Mouse (Mus musculus) T-helper 17 cell (primary cell): ENCODE measurements around the gene Blm.

Experiments
- in situ Hi-C, 2 experiments: fragments of 300-600 bp; cut with MboI, MseI; formaldehyde crosslinking; loops; 1 replicate in 1 of 2; 2 replicates in 1 of 2; pipeline ENCODE4 v1.15.1; 2025; ENCODE audit warnings: high pct_unique_total_duplicates in 2 of 2

Gene Blm

DNA sequence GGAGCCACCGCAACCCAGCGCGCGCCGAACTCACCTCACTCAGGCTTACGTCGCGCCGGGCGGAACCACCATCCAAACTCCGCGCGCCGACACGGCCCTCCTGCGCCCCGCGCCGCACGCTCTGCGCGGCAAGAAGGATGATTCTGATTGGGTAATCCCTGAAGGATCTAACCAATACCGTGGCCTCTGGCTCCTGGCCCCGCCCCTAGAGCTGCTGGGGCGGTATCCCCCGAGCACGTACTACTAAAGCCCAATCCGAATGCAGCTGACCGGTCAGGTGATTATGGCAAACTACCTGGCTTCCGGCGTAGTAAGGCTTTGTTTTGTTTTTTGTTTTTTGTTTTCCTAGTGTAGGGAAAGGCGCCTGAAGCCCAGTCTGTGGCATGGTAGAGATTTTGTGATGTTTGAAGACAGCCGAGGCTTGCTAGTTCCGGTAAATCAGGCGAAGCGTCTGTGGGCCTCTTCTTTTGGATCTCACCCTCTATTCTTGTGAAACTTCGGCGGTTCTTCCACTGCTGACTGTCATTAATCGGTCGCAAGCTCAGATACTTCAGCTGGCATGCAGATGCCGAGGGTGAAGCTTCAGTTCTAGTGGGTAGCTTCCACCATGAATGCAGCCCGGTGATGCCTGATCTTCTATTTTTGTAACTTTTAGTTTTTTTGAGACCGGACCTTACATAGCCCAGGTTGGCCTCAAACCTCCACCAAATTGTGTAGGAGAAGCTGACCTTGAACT is at the start of gene Blm:
Blm (minus strand) TSS at position 111 of the 736 bp plus-strand sequence.
- in situ Hi-C loops, result no loop called here

GRCm38 (mm10) chr7:80583981-80584380 is 49.1 kb upstream of the Blm start:
- in situ Hi-C loops, result no loop called here

DNA sequence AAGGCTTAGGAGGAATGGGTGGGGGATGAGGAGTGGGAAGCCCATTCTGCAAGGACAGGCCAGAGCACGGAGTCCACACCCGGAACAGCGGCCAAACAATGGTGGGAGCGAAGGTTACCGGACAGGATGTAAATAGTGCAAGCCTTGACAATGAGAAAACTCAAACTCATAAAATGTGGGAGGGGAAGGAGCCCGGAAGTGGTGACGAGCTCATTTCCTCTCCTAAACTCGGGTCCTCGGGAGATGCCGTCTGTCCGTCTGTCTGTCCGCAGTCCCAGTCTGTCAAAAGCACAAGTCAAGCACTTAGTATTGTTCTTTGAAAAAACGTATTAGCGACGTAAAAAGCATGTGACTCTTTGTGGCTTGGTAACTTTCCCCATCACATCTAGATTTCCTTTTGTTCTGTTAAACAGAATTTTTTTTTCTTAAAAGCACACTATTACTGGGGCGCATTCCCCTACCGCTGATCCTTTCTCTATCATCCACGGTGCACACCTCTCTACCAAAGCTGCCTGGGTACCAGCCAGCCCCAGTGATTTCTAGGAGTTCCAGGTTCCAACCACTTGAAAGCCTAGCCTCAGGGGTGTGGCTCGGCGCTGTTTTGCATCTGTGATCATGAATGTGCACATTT is 48.0 kb upstream of the Blm start:
- in situ Hi-C loops, result no loop called here

- in situ Hi-C loops, result no loop called here
Measured at GRCm38 (mm10) chr7:80580368-80580767, 45.4 kb upstream of the Blm start.

- in situ Hi-C loops, result no loop called here
Measured at GRCm38 (mm10) chr7:80577417-80577980, 42.6 kb upstream of the Blm start.

DNA sequence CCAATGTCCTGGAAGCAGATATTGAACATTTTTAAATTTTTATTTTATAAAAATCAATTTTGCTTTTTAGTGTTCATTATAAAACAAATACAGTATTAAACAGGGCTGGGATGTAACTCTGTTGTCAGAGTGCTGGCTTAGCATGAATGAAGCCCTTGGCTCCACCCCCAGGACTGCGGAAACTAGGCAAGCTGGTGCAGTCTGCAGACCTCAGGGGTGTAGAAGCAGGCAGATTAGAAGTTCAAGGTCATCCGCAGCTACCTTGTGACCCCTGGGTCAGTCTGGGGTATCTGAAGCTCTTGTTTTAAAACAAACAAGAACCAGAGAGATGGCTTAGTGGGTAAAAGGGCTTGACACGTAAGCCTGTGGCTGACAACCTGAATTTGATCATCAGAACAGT is 41.7 kb upstream of the Blm start:
- in situ Hi-C loops, result no loop called here

- in situ Hi-C loops, result no loop called here
Measured at GRCm38 (mm10) chr7:80575750-80576149, 40.8 kb upstream of the Blm start.

DNA sequence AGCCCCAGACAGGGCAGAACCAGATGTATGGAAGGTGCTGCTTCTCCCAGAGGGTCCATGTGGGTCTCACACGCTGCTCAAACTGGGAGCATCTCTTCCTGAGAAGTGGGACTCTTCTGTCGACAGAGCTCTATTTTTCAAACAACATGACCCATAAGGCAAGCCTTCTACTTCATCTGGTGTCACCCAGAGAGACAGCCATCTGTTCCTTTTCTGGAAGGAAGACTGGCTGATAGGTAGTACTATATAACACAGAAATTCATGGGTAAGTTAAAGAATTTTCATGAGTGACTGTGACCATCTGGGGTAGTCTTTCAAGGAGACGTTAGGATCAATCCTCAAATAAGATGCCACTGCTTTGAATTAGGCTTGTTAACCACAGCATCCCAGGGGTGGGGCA is 38.2 kb upstream of the Blm start:
- in situ Hi-C loops, result no loop called here

- in situ Hi-C loops, result no loop called here
Measured at GRCm38 (mm10) chr7:80567982-80568381, 33.1 kb upstream of the Blm start.

GRCm38 (mm10) chr7:80561931-80562330 is 27.0 kb upstream of the Blm start:
- in situ Hi-C loops, result no loop called here

GRCm38 (mm10) chr7:80561271-80561670 is 26.4 kb upstream of the Blm start:
- in situ Hi-C loops, result no loop called here

DNA sequence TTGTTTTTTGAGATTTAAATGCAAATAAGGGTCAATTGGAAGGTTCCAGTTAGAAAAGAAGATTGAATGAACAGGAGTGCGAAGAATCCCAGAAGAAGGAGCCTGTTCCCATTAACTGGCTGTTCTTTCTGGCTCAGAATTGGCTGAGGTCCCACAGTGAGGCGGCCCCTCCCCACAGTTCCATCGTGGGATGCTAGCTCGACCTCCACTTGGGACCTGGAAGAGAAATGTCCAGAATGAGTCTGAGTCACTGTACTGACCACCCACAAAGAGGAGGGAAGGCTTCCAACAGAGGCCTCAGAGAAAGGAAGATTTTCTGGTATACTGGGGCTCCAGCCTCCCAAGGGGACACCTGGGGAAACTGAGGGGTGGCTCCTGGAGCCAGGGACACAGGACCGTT is 23.7 kb upstream of the Blm start:
- in situ Hi-C loops, result no loop called here

DNA sequence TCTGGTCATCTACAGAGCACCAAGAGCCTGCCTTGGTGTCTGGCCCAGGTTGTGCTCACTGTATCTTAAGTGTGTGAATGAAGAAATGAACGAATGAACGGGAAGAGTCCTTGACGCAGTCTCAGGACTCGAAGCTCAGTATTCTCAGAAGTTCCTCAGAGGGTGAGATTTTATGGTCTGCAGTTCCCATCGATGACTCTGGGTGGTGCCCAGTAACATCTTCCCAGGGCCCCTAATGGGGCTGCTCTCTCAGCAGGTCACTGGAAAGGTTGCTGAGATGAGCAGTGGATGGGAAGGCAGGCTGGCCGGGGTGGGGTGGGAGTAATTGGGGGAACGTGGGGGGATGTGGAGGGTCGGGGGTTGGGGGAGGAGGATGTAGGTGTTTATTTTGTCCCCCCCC is 23.2 kb upstream of the Blm start:
- in situ Hi-C loops, result no loop called here

DNA sequence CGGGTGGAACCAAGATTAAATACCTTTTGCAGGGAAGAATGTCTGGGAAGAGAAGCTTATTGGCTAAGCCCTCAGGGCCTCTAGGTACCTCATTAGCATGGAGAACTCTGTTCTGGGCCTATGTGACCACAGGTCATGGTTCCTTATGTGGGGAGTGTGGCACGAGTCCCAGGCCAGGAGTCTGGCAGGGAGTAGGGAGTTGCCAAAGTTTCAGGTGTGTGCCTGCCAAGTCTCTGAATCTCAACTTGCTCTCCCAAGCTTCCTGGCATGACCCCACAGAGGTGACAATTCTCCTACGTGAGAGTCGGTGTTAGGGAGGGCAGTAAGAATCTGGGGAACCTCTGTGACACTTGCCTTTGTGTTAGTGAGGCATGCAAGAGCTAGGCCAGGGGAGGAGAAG is 22.2 kb upstream of the Blm start:
- in situ Hi-C loops, result no loop called here

- in situ Hi-C loops, result no loop called here
Measured at GRCm38 (mm10) chr7:80556166-80556565, 21.2 kb upstream of the Blm start.

DNA sequence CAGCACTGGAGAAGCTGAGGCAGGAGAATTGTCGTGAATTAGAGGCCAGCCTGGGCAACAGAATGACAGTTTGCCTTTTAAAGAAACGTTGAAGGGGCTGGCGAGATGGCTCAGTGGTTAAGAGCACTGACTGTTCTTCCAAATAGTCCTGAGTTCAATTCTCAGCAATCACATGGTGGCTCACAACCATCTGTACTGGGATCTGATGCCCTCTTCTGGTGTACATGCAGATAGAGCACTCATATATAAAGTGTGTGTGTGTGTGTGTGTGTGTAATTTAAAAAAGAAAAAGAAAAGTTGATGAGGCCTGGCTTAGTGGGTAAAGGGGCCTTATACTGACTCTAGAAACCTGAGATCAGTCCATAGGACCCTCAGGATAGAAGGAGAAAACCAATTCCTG is 20.2 kb upstream of the Blm start:
- in situ Hi-C loops, result no loop called here

DNA sequence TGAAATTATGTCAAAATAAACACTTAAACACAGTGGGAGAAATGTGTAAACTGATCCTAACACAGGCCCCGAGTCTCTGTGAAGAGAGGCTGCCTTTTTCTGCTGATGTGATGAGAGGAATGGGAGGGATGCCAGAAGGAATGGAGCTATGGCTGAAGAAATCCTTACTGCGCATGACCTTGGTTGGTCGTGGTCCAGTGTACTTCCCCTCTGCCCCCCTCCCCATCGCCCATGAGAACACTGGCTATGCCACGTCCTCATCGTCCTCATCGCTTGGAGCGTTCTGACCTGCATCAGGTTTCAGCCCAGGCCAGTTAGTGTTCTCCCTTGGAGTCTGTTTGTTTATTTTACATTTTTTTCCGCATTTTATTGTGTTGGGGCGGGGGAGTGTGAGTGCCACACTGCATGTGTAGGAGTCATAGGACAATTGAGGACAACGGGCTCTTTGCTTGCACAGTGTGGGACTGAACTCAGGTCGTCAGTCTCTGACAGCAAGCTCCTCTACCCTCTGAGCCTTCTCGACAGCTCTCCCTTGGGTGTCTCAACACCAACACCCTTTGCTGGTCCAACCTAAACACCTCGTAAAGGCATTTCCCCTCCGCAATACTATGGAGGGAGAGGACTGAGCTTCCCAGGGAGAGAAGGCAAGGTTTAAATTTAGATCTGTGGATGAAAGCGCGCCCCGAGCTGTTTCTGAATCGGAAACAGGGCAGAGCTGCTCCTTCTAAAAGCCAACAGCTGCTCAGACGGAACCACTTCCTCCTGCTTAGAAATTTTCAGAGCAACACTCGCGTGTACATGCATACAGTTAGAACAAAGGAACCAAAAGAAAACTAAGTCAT is 19.5 kb upstream of the Blm start:
- in situ Hi-C loops, result no loop called here

DNA sequence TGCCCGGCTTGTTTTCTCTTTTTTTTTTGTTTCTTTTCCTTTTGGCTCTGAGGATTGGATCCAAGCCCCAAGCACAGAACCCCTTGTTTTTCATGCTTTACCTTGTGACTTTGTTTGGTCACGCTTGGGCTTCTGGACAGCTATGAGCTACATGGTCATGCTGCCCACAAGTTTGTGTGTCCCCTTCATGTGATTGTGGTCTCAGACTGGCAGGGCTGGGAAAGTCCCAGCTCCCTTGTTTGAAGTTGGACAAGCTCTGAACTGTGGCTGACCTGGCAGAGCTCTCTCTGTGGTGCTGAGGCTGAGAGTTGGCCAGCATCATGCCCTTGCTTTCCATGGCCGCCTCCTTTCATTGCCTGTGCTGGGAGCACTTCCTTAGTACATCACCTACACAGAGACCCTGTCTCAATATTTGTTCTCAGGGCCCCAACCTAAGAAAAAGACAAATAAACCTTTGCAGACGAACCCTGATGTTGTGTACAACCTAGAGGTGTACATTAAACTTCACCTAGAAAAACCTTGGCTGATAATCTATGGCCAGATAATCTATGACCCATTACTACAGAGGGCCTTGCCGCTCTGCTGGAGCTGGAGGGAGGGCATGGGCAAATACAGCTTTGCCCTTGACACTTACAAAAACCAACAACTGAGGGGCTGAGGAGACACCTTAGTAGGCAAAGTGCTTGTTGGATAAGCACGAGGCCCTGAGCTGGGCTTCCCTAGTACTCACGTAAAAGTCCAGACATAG is 13.8 kb upstream of the Blm start:
- in situ Hi-C loops, result loop anchor here in 1 of 2 experiments (5.0 kb wide), 1 partner anchor 166 kb away; no protein-coding TSS in a partner anchor

DNA sequence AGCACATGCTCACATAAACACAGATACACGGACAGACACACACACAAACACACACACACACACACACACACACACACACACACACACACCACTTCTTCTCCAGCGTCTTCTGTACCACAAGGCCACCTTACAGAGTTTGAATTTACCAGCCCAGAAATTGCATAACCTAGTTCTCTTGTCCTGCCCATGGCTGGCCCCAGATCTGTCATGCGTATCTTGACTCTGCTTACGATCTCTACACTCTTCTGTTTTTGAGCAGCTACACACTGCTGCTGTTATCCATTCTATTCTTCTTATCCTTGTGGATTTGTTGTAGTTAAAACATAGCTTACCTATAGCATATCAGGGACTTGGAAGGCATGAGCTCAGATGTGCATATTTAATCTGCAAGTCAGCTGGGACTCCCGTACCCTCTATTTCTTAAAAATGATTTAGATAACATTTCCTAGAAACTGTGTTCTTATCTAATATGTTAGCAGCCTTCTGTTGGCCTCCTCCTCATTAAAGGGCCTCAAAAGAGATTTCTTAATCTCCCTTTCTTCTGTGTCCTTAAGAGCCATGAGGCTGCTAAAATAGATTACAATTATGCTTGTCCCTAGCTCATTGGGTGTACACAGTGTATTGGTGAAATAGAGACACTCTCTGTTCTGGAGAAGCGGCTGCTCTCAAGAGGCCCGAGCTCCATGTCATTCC is 7.4 kb upstream of the Blm start:
- in situ Hi-C loops, result no loop called here

- in situ Hi-C loops, result no loop called here
Measured at GRCm38 (mm10) chr7:80539581-80539980, 4.7 kb upstream of the Blm start.
